Mouse (Mus musculus) CH12.LX (cell line): Measurements from ENCODE around the gene Nkrf.

ENCODE experiments used
- CTCF ChIP-seq, 2 experiments: IDR thresholded peaks in 1 of 2; conservative IDR thresholded peaks in 1 of 2; 2 replicates each; pipeline ENCODE4 v1.5.1; 2011 to 2012; ENCODE audit warnings: low read depth in 2 of 2, low read length in 2 of 2, improper control_type of control experiment in 1 of 2, inconsistent platforms in 1 of 2, mild to moderate bottlenecking in 1 of 2, moderate library complexity in 1 of 2
- NELFE ChIP-seq: IDR thresholded peaks from 2 replicates; pipeline ENCODE4 v1.6.1; 2011; ENCODE audit warnings: low read depth, low read length, improper control_type of control experiment
- POLR2A ChIP-seq: IDR thresholded peaks from 2 replicates; pipeline ENCODE4 v1.6.1; 2011; ENCODE audit warnings: low read depth, mild to moderate bottlenecking, improper control_type of control experiment, low read length

- TF ChIP-seq CTCF (conservative IDR thresholded peaks at IDR 0.05 in 1 of 2, IDR thresholded peaks at IDR 0.05 in 1 of 2; ENCODE audit: low read depth in 2 of 2, low read length in 2 of 2) (no peak), POLR2A (no peak), NELFE (no peak)
Measured at GRCm38 (mm10) chrX:36929694-36930093, 27.0 kb upstream of the Nkrf start.
